Mouse (Mus musculus): ENCODE data around the gene Inpp5b. TPM values are rescaled to one million over a fixed set of nuclear protein-coding genes. Genes with fewer than 3 reads are reported as not detected.

Inpp5b gene
- total and polyA plus RNA-seq, 2 experiments = 15.3 to 25.7 TPM

DNA sequence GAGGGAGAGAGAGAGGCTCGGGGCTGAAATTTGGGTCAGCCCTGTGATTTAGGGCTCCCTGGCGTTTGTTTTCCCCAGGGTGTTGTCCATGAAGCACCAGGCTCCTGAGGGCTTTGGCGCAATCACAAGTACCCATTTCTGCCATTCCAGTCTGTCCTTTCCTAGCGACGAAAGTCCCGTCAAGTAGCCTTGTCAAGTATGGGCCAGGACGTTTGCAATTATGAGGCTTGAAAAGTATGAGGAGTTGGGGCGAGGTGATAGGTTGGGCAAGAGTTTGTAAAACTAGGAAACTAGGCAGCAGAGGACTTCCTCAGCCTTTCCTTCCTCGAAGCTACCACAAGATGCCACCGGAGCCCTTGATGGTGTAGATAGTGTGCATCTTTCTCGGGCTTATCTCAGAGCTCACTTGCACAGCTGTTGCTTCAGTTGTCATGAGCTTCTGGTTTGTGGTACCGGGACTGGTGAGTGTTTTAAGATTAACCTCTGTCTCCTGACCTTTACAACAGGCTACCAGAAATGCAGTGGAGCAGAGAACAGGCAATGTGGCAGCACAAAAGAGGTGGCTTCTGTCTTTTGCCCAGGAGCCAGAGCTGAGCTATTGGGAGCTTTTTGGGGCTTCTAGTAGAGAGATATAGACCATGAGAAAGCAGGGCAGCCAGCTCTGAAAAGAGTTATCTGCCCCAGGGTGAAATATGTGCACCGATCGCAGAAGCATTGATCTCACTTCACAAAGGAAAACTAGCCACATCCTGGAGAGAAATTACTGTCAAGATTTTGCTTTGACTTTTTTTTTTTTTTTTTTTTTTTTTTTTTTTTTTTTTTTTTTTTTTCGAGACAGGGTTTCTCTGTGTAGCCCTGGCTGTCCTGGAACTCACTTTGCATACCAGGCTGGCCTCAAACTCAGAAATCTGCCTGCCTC lies 10.9 kb downstream of the Inpp5b start:
- no peaks in the 10 kb centered on the region for H3K36me3 ChIP-seq (ENCODE audit: control insufficient read depth, insufficient read depth, low read length)
- peak overlapping the region; percentile 43 for H3K27ac ChIP-seq (replicated peaks; ENCODE audit: insufficient read depth, low read depth, low read length)
- peaks cover 29% of the 10 kb centered on the region; the same call in 1 of the 2 replicates for H3K79me2 ChIP-seq (ENCODE audit: control insufficient read depth, insufficient read depth, low read length)
- no peak for TF ChIP-seq CTCF (IDR thresholded peaks at IDR 0.05; ENCODE audit: low read depth, low read length)
- no peak for TF ChIP-seq POLR2A (IDR thresholded peaks at IDR 0.05; ENCODE audit: extremely low read depth, insufficient read depth, low read length)
- H3K9ac ChIP-seq (ENCODE audit: low read depth, low read length) = peak overlapping the region; percentile 75
- peaks cover 21% of the 10 kb centered on the region for H3K4me1 ChIP-seq (ENCODE audit: control insufficient read depth, insufficient read depth, low read length)
- 3% methylated on average over 15 of the region's 15 CpGs for WGBS
- no peaks in the 10 kb centered on the region for H3K27me3 ChIP-seq (ENCODE audit: control insufficient read depth, insufficient read depth, low read length)
- peak overlapping the region; percentile 73 for H3K4me3 ChIP-seq (ENCODE audit: insufficient read depth, low read depth, low read length)
- DNase-seq (ENCODE audit: extremely low read depth, low read depth, low spot score) = peak; percentile 61

- Histone ChIP-seq H3K27ac (replicated peaks; ENCODE audit: insufficient read depth, low read depth, low read length) (no peak overlapping the region; the same call in 1 of the 2 replicates), H3K4me1 (ENCODE audit: control insufficient read depth, insufficient read depth, low read length) (peaks cover 19% of the 10 kb centered on the region), H3K27me3 (ENCODE audit: control insufficient read depth, insufficient read depth, low read length) (no peaks in the 10 kb centered on the region), H3K4me3 (ENCODE audit: insufficient read depth, low read depth, low read length) (no peak overlapping the region), H3K36me3 (ENCODE audit: control insufficient read depth, insufficient read depth, low read length) (no peaks in the 10 kb centered on the region), H3K79me2 (ENCODE audit: control insufficient read depth, insufficient read depth, low read length) (peaks cover 33% of the 10 kb centered on the region; the same call in 1 of the 2 replicates), H3K9ac (ENCODE audit: low read depth, low read length) (no peak overlapping the region)
- no peak for DNase-seq (ENCODE audit: extremely low read depth, low read depth, low spot score)
- 53% methylated on average over 7 of the region's 7 CpGs for WGBS
- no peak for TF ChIP-seq POLR2A (IDR thresholded peaks at IDR 0.05; ENCODE audit: extremely low read depth, insufficient read depth, low read length)
- TF ChIP-seq CTCF (IDR thresholded peaks at IDR 0.05; ENCODE audit: low read depth, low read length) = no peak
These were observed 13.9 kb downstream of the Inpp5b start for GRCm38 (mm10) chr4:124755526-124755925.

- Histone ChIP-seq H3K9ac (ENCODE audit: low read depth, low read length) (peak overlapping the region; percentile 10; the same call in 1 of the 2 replicates), H3K27ac (replicated peaks; ENCODE audit: insufficient read depth, low read depth, low read length) (peak overlapping the region; percentile 83), H3K27me3 (ENCODE audit: control insufficient read depth, insufficient read depth, low read length) (no peaks in the 10 kb centered on the region), H3K79me2 (ENCODE audit: control insufficient read depth, insufficient read depth, low read length) (peaks cover 43% of the 10 kb centered on the region), H3K4me1 (ENCODE audit: control insufficient read depth, insufficient read depth, low read length) (peaks cover 13% of the 10 kb centered on the region), H3K4me3 (ENCODE audit: insufficient read depth, low read depth, low read length) (no peak overlapping the region), H3K36me3 (ENCODE audit: control insufficient read depth, insufficient read depth, low read length) (no peaks in the 10 kb centered on the region)
- TF ChIP-seq POLR2A (IDR thresholded peaks at IDR 0.05; ENCODE audit: extremely low read depth, insufficient read depth, low read length) (no peak), CTCF (IDR thresholded peaks at IDR 0.05; ENCODE audit: low read depth, low read length) (no peak)
- WGBS = 14% methylated on average over 7 of the region's 7 CpGs
- peak; percentile 95 for DNase-seq (ENCODE audit: extremely low read depth, low read depth, low spot score)
These were observed 17.7 kb downstream of the Inpp5b start for GRCm38 (mm10) chr4:124759305-124759811.

DNA sequence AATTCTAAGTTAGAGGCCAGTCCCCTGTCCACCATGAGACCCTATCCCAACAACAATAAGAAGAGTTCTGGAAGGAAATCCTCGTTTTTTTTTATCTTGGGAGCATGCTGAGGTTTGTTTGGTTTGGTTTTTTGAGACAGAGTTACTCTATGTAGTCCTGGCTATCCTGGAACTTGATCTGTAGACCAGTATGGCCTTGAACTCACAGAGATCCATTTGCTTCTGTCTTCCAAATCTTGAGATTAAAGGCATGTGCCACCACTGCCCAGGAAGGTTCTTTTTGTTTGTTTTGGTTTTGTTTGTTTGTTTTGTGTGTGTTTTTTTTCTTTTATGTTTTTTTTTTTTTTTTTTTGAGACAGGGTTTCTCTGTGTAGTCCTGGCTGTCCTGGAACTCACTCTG lies 19.6 kb downstream of the Inpp5b start:
- TF ChIP-seq POLR2A (IDR thresholded peaks at IDR 0.05; ENCODE audit: extremely low read depth, insufficient read depth, low read length) = no peak
- TF ChIP-seq CTCF (IDR thresholded peaks at IDR 0.05; ENCODE audit: low read depth, low read length) = no peak
- peaks cover 25% of the 10 kb centered on the region for H3K4me1 ChIP-seq (ENCODE audit: control insufficient read depth, insufficient read depth, low read length)

DNA sequence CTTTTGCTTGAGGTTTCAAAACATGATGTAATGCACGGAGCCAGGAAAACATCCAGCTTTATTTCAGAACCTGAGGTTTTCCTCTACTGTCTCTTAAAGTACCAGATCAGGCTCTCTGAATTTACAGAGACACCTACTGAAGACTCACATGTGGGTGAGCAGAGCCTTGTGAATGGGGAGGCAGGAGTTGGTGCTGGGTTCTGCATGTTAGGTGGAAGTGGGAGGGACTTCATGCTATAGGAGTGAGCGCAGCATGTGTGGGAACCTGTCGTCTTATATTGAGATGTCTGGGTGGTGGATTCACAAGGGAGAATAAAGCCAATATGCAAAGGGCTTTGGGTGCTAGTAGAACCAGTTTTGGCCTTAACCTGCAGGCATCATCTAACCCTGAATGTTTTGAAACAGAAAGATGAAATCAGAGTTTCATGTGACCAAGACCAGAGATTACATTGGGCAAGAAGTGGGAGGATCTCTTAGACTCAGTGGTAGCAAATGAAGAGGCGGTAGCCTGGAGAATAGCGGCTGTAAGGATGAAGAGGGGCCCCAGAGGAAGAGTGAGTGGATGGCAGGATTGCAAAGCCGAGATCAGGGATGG lies 21.3 kb downstream of the Inpp5b start:
- TF ChIP-seq CTCF (IDR thresholded peaks at IDR 0.05; ENCODE audit: low read depth, low read length) = no peak
- no peak for TF ChIP-seq POLR2A (IDR thresholded peaks at IDR 0.05; ENCODE audit: extremely low read depth, insufficient read depth, low read length)
- Histone ChIP-seq H3K9ac (ENCODE audit: low read depth, low read length) (no peak overlapping the region), H3K4me3 (ENCODE audit: insufficient read depth, low read depth, low read length) (no peak overlapping the region), H3K27ac (replicated peaks; ENCODE audit: insufficient read depth, low read depth, low read length) (peak overlapping the region; percentile 20; the same call in 1 of the 2 replicates), H3K79me2 (ENCODE audit: control insufficient read depth, insufficient read depth, low read length) (peaks cover 42% of the 10 kb centered on the region), H3K36me3 (ENCODE audit: control insufficient read depth, insufficient read depth, low read length) (no peaks in the 10 kb centered on the region), H3K4me1 (ENCODE audit: control insufficient read depth, insufficient read depth, low read length) (peaks cover 33% of the 10 kb centered on the region), H3K27me3 (ENCODE audit: control insufficient read depth, insufficient read depth, low read length) (no peaks in the 10 kb centered on the region)
- DNase-seq (ENCODE audit: extremely low read depth, low read depth, low spot score) = peak; percentile 72
- 84% methylated on average over 6 of the region's 6 CpGs for WGBS

More for the DNA sequence above, 19.6 kb downstream of the Inpp5b start:
- Histone ChIP-seq H3K79me2 (ENCODE audit: control insufficient read depth, insufficient read depth, low read length) (peaks cover 40% of the 10 kb centered on the region), H3K36me3 (ENCODE audit: control insufficient read depth, insufficient read depth, low read length) (no peaks in the 10 kb centered on the region), H3K9ac (ENCODE audit: low read depth, low read length) (no peak overlapping the region), H3K4me3 (ENCODE audit: insufficient read depth, low read depth, low read length) (no peak overlapping the region), H3K27me3 (ENCODE audit: control insufficient read depth, insufficient read depth, low read length) (no peaks in the 10 kb centered on the region), H3K27ac (replicated peaks; ENCODE audit: insufficient read depth, low read depth, low read length) (peak overlapping the region; percentile 25; the same call in 1 of the 2 replicates)
- peak; percentile 53 for DNase-seq (ENCODE audit: extremely low read depth, low read depth, low spot score)
- 29% methylated on average over 1 of the region's 1 CpGs for WGBS
